Mouse (Mus musculus): ENCODE data around the gene Mettl7a3. TPM values are rescaled to one million over a fixed set of nuclear protein-coding genes. Genes with fewer than 3 reads are reported as not detected.
A peak's percentile ranks its signal among the peaks of the same experiment; 100 is the strongest.

Gene Mettl7a3
- total RNA-seq, 2 experiments from 2014 or later, result 0.26 TPM; not detected in 1

- ATAC-seq (replicated peaks; ENCODE audit: low FRiP score, low TSS enrichment, poor library complexity, severe bottlenecking), result peak; percentile 64
Observed at GRCm38 (mm10) chr15:100377847-100378505, 43.2 kb downstream of the Mettl7a3 start.

DNA sequence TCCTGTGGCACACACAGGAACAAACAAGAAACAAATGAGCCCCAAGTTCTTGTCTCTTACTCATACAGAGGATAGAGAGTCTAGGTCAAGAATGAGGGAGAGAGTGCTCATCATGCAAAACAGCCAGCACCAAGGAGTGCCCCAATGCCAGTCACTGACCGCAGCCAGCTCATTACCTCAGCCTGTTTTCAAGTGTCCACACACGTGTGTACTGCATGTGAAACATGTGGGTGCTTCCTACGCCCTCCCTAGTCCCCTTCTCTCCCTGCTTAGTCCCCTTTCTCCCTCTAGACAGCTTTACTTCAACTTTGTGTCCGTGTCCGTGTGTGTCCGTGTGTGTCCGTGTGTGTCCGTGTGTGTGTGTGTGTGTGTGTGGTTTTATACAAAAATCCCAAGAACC is 44.9 kb downstream of the Mettl7a3 start:
- ATAC-seq (replicated peaks; ENCODE audit: low FRiP score, low TSS enrichment, poor library complexity, severe bottlenecking), result no peak

DNA sequence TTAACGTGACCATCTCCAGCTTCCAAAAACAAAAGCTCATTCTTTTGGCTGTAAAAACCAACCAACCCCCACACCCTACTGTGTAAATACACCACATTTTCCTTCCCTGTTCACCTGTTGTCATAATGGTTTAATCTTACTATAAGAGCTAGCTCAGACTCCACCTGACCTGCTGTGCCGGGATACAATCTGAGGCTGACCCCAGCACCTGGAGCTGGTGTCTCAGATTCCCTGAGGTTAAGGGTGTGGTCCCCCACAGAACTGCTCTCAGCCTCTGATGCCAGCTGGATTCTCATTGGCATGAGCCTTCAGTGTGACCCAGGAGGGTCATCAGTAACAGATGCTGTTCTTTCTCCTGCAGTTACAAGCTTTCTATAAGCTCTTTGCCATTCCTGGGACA is 45.4 kb downstream of the Mettl7a3 start:
- 0 out of 2 replicates have a peak, but pooled peaks have one; percentile 25 for ATAC-seq (replicated peaks; ENCODE audit: low FRiP score, low TSS enrichment, poor library complexity, severe bottlenecking)

DNA sequence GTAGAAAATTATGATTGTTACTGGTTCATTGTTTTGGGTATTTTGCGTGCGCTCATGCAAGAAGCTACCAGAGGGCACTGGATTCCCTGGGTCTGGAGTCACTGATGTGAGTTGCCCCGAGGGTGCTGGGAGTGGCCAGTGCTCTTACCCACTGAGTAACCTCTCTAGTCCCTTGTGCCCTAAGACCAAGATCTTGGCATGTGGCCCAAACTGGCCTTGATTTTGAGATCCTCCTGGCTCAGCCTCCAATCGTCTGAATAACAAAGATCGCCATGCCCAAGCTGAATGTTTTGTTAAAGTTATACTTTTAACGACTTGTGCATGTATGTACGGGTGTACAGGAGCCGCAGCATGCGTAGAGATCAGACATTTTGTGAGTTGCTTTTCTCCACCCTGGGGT is 51.0 kb downstream of the Mettl7a3 start:
- ATAC-seq (replicated peaks; ENCODE audit: low FRiP score, low TSS enrichment, poor library complexity, severe bottlenecking), result no peak

GRCm38 (mm10) chr15:100387544-100388223 is 53.0 kb downstream of the Mettl7a3 start:
- no peak for ATAC-seq (replicated peaks; ENCODE audit: low FRiP score, low TSS enrichment, poor library complexity, severe bottlenecking)

- ATAC-seq (replicated peaks; ENCODE audit: low FRiP score, low TSS enrichment, poor library complexity, severe bottlenecking), result no peak
Observed at GRCm38 (mm10) chr15:100388224-100388835, 53.6 kb downstream of the Mettl7a3 start.

- ATAC-seq (replicated peaks; ENCODE audit: low FRiP score, low TSS enrichment, poor library complexity, severe bottlenecking), result no peak
Observed at GRCm38 (mm10) chr15:100388886-100389285, 54.2 kb downstream of the Mettl7a3 start.

Other genes with a start within 250 kb of the Mettl7a3 start
- gene Atf1, start 107.1 kb upstream of the Mettl7a3 start, total RNA-seq (2014; fragmentation: Nextera tagmentation), result 82.7 and 87.7 TPM in 2 replicates
- gene Atf1, start 107.1 kb upstream of the Mettl7a3 start, total RNA-seq (2017), result 94.7 and 123 TPM in 2 replicates
- gene Tmprss12, start 54.1 kb upstream of the Mettl7a3 start, total RNA-seq (2014; fragmentation: Nextera tagmentation), result not detected in 2 replicates
- gene Tmprss12, start 54.1 kb upstream of the Mettl7a3 start, total RNA-seq (2017), result not detected in 2 replicates
- gene Mettl7a1, start 30.8 kb upstream of the Mettl7a3 start, total RNA-seq (2014; fragmentation: Nextera tagmentation), result 38.9 and 45.1 TPM in 2 replicates
- 65.6 and 68.2 TPM in 2 replicates for gene Mettl7a1, start 30.8 kb upstream of the Mettl7a3 start, total RNA-seq (2017)
- not detected in 2 replicates for gene Methig1, start 18.2 kb downstream of the Mettl7a3 start, total RNA-seq (2014; fragmentation: Nextera tagmentation)
- gene Methig1, start 18.2 kb downstream of the Mettl7a3 start, total RNA-seq (2017), result not detected in 2 replicates
- not detected in 2 replicates for gene Mettl7a2, start 18.3 kb downstream of the Mettl7a3 start, total RNA-seq (2014; fragmentation: Nextera tagmentation)
- not detected in 2 replicates for gene Mettl7a2, start 18.3 kb downstream of the Mettl7a3 start, total RNA-seq (2017)
- not detected in 2 replicates for gene Higd1c, start 29.6 kb downstream of the Mettl7a3 start, total RNA-seq (2014; fragmentation: Nextera tagmentation)
- gene Higd1c, start 29.6 kb downstream of the Mettl7a3 start, total RNA-seq (2017), result not detected in 2 replicates
- gene Gm5475, start 87.2 kb downstream of the Mettl7a3 start, total RNA-seq (2014; fragmentation: Nextera tagmentation), result not detected in 2 replicates
- gene Gm5475, start 87.2 kb downstream of the Mettl7a3 start, total RNA-seq (2017), result not detected in 2 replicates
- gene Slc11a2, start 90.1 kb downstream of the Mettl7a3 start, total RNA-seq (2014; fragmentation: Nextera tagmentation), result 67.0 and 82.9 TPM in 2 replicates
- gene Slc11a2, start 90.1 kb downstream of the Mettl7a3 start, total RNA-seq (2017), result 29.2 and 32.5 TPM in 2 replicates
- gene Letmd1, start 134.1 kb downstream of the Mettl7a3 start, total RNA-seq (2014; fragmentation: Nextera tagmentation), result 42.9 and 43.9 TPM in 2 replicates
- 19.5 and 23.3 TPM in 2 replicates for gene Letmd1, start 134.1 kb downstream of the Mettl7a3 start, total RNA-seq (2017)
- 1.7 and 1.9 TPM in 2 replicates for gene Csrnp2, start 160.6 kb downstream of the Mettl7a3 start, total RNA-seq (2014; fragmentation: Nextera tagmentation)
- 2.2 and 3.1 TPM in 2 replicates for gene Csrnp2, start 160.6 kb downstream of the Mettl7a3 start, total RNA-seq (2017)
- gene Tfcp2, start 217.1 kb downstream of the Mettl7a3 start, total RNA-seq (2014; fragmentation: Nextera tagmentation), result 14.0 and 21.7 TPM in 2 replicates
- gene Tfcp2, start 217.1 kb downstream of the Mettl7a3 start, total RNA-seq (2017), result 18.5 and 33.1 TPM in 2 replicates